Mouse (Mus musculus) embryo, embryonic 11 days (tissue): Measurements from ENCODE around the gene Gpr156.

Experiments used
- DNase-seq: peaks from one replicate; pipeline ENCODE4 v3.0.0-alpha.2; 2015

Gene Gpr156

GRCm38 (mm10) chr16:37919000-37919399, 2.7 kb downstream of the Gpr156 start:
- DNase-seq: no peak

GRCm38 (mm10) chr16:37920842-37921409, 4.6 kb downstream of the Gpr156 start:
- no peak for DNase-seq

- no peak for DNase-seq
These were observed 9.8 kb downstream of the Gpr156 start for GRCm38 (mm10) chr16:37926087-37926486.

- no peak for DNase-seq
These were observed 10.8 kb downstream of the Gpr156 start for GRCm38 (mm10) chr16:37927117-37927516.

GRCm38 (mm10) chr16:37929006-37929405, 12.7 kb downstream of the Gpr156 start:
- DNase-seq: no peak

- no peak for DNase-seq
These were observed 13.3 kb downstream of the Gpr156 start for GRCm38 (mm10) chr16:37929626-37930025.

GRCm38 (mm10) chr16:37934932-37935331, 18.6 kb downstream of the Gpr156 start:
- DNase-seq: no peak

GRCm38 (mm10) chr16:37937276-37937675, 21.0 kb downstream of the Gpr156 start:
- no peak for DNase-seq

- DNase-seq: peak; percentile 70
These were observed 22.1 kb downstream of the Gpr156 start for GRCm38 (mm10) chr16:37938125-37939081.

- DNase-seq: no peak
These were observed 23.0 kb downstream of the Gpr156 start for GRCm38 (mm10) chr16:37939082-37939863.

- DNase-seq: no peak
These were observed 24.0 kb downstream of the Gpr156 start for GRCm38 (mm10) chr16:37940291-37940690.

GRCm38 (mm10) chr16:37943701-37944100, 27.4 kb downstream of the Gpr156 start:
- DNase-seq: no peak

GRCm38 (mm10) chr16:37945031-37945796, 28.9 kb downstream of the Gpr156 start:
- DNase-seq: no peak

- peak; percentile 81 for DNase-seq
These were observed 30.9 kb downstream of the Gpr156 start for GRCm38 (mm10) chr16:37947160-37947559.

- DNase-seq: no peak
These were observed 32.1 kb downstream of the Gpr156 start for GRCm38 (mm10) chr16:37948365-37948764.

- no peak for DNase-seq
These were observed 34.9 kb downstream of the Gpr156 start for GRCm38 (mm10) chr16:37951171-37951570.

- no peak for DNase-seq
These were observed 36.9 kb downstream of the Gpr156 start for GRCm38 (mm10) chr16:37953186-37953585.

GRCm38 (mm10) chr16:37953991-37954942, 38.0 kb downstream of the Gpr156 start:
- no peak for DNase-seq

- no peak for DNase-seq
These were observed 39.1 kb downstream of the Gpr156 start for GRCm38 (mm10) chr16:37955336-37955917.

GRCm38 (mm10) chr16:37956076-37956676, 39.9 kb downstream of the Gpr156 start:
- DNase-seq: no peak

GRCm38 (mm10) chr16:37956751-37957150, 40.5 kb downstream of the Gpr156 start:
- DNase-seq: no peak
